Mouse (Mus musculus): ENCODE measurements around the gene Gm17555. TPM values are rescaled to one million over a fixed set of nuclear protein-coding genes. Genes with fewer than 3 reads are reported as not detected.

Gene Gm17555
- polyA plus RNA-seq, 1 experiment from 2014 or later, result not detected

DNA sequence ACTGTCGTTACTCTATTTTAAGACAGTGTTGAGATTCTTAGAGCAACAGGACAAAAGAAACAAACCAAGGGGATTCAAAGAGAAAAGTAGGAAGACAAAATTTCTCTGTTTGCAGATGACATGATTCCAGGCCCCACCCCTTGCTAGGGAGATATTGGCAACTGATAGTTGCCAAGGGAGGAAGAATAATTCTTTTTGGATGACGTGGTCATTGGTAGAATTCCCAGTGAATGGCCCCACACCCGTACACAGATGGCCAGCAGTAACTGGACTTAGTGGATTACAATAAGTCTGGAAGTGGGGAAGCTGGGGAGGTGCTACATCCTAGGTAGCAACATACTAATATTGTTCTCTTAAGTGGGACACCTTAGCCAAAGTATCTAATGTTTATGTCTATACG, 22.0 kb downstream of the Gm17555 start:
- Histone ChIP-seq H3K36me3 (no peaks in the 10 kb centered on the region), H3K4me3 (no peak overlapping the region), H3K9ac (replicated peaks) (no peak overlapping the region), H3K9me3 (no peaks in the 10 kb centered on the region), H3K4me2 (replicated peaks) (no peak overlapping the region), H3K27ac (replicated peaks) (no peak overlapping the region), H3K27me3 (no peaks in the 10 kb centered on the region), H3K4me1 (no peaks in the 10 kb centered on the region)
- ATAC-seq (ENCODE audit: low FRiP score, low read depth), result no peak
- 82% methylated on average over 4 of the region's 4 CpGs for WGBS

DNA sequence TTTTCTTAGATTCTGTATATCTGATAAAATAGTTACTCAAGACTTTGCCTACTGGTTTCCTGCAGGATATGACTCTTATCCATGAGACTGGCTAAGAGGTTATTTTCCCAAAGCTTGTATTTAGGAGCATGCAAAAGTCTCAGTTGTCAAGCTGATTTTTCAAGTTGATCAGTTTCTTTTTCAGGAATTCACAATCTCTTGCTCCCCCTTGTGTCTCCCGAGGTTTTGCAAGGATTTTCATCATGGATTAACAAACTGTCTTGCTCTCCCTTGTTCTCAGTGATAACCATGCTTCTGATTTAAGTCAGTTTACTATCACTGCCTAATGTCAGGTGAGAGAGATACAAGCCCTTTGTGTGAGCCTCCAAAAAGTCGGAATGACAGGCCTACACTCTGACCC, 30.5 kb downstream of the Gm17555 start:
- H3K9ac ChIP-seq (replicated peaks), result no peak overlapping the region
- H3K27ac ChIP-seq (replicated peaks), result no peak overlapping the region
- no peaks in the 10 kb centered on the region for H3K4me1 ChIP-seq
- H3K4me3 ChIP-seq, result no peak overlapping the region
- WGBS, result 35% methylated on average over 2 of the region's 2 CpGs
- no peaks in the 10 kb centered on the region for H3K27me3 ChIP-seq
- H3K36me3 ChIP-seq, result no peaks in the 10 kb centered on the region
- no peaks in the 10 kb centered on the region for H3K9me3 ChIP-seq
- no peak overlapping the region for H3K4me2 ChIP-seq (replicated peaks)
- ATAC-seq (ENCODE audit: low FRiP score, low read depth), result no peak

DNA sequence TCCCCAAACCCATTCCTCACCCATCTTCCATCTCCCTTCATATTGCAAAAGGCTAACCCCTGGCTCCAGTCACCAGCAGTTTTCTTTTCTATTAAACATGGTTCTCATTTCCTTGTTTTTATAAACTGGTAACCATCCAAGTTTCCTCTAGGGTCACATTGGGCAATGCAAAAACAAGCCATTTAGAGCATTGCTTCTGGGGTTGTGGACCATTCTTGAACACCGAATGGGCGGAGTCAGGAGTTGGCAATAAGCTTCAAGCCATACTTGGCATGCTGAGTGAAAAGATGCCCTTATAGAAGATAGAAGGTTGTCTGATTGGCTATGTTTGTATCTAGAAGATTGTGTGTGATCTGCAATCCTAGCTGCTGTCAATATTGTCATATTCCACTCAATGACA, 33.6 kb downstream of the Gm17555 start:
- no peak overlapping the region for H3K4me2 ChIP-seq (replicated peaks)
- no peaks in the 10 kb centered on the region for H3K36me3 ChIP-seq
- no peak overlapping the region for H3K9ac ChIP-seq (replicated peaks)
- 96% methylated on average over 2 of the region's 2 CpGs for WGBS
- no peak overlapping the region for H3K27ac ChIP-seq (replicated peaks)
- no peak overlapping the region for H3K4me3 ChIP-seq
- no peaks in the 10 kb centered on the region for H3K4me1 ChIP-seq
- H3K27me3 ChIP-seq, result no peaks in the 10 kb centered on the region
- no peak for ATAC-seq (ENCODE audit: low FRiP score, low read depth)
- H3K9me3 ChIP-seq, result no peaks in the 10 kb centered on the region

DNA sequence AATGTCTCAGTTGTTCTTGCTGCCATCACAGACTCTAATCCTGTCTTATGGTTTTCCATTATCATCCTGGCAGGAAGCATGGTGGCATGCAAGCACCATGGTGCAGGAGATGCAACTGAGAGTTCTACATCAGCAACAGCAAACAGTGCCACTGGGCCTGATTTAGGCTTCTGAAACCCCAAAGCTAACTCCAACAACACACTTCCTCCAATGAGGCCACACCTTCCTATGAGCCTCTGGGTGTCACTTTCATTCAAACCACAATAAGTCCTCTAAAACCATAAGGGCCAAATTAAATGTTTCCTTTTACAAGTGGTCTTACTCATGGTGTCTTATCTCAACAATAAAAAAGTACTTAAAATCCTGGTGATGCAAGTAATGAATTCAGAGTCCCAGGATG, 37.3 kb downstream of the Gm17555 start:
- no peak overlapping the region for H3K27ac ChIP-seq (replicated peaks)
- H3K9me3 ChIP-seq, result no peaks in the 10 kb centered on the region
- no peaks in the 10 kb centered on the region for H3K4me1 ChIP-seq
- no peaks in the 10 kb centered on the region for H3K27me3 ChIP-seq
- no peak overlapping the region for H3K9ac ChIP-seq (replicated peaks)
- no peak overlapping the region for H3K4me3 ChIP-seq
- no peaks in the 10 kb centered on the region for H3K36me3 ChIP-seq
- no peak for ATAC-seq (ENCODE audit: low FRiP score, low read depth)
- no peak overlapping the region for H3K4me2 ChIP-seq (replicated peaks)

Other genes starting within 250 kb of the Gm17555 start
- gene Fgf7, start 180.4 kb upstream of the Gm17555 start, polyA plus RNA-seq (2016; fragmentation: Nextera tagmentation; extraction: Ambion mirVana), result 0.34 and 0.84 TPM in 2 replicates
- not detected in 2 replicates for gene Fam227b, start 63.1 kb upstream of the Gm17555 start, polyA plus RNA-seq (2016; fragmentation: Nextera tagmentation; extraction: Ambion mirVana)
- gene Dtwd1, start 63.0 kb upstream of the Gm17555 start, polyA plus RNA-seq (2016; fragmentation: Nextera tagmentation; extraction: Ambion mirVana), result 17.2 and 20.4 TPM in 2 replicates